Mouse (Mus musculus) heart, postnatal 10 days (tissue): ENCODE measurements around the gene Olfr1393. TPM values are rescaled to one million over a fixed set of nuclear protein-coding genes. Genes with fewer than 3 reads are reported as not detected.
"Not testable (repeated sequence)": the region's sequence is repeated elsewhere in the genome, so short reads cannot be mapped to it uniquely, and the experiment has no call there.

Experiments
- DNase-seq, 2 experiments: peaks; one replicate each; pipeline ENCODE4 v3.0.0; 2021
- intact Hi-C: fragments of 180-260 bp; cut with DNase I; formaldehyde crosslinking; loops from one replicate; pipeline ENCODE4 v1.15.1; 2025
- total RNA-seq, 2 experiments: library from RNA; stranded (reverse); gene quantifications; 2 replicates each; pipeline ENCODE4 v1.2.3; 2021

The Olfr1393 gene
- total RNA-seq, 2 experiments from 2014 or later = 0.17 to 0.35 TPM

- DNase-seq = no peak
- intact Hi-C loops = loop anchor here (2.0 to 5.0 kb wide), 3 partner anchors 133 to 397 kb away; no protein-coding TSS in a partner anchor
Measured at GRCm38 (mm10) chr11:49273834-49274519, 4.1 kb upstream of the Olfr1393 start.

- intact Hi-C loops, DNase-seq: not testable (repeated sequence)
Measured at GRCm38 (mm10) chr11:49284982-49285381, 6.9 kb downstream of the Olfr1393 start, which contains the start of gene Olfr1392. Olfr1392 (plus strand) TSS chr11:49285282.

GRCm38 (mm10) chr11:49287251-49287650 is 9.1 kb downstream of the Olfr1393 start:
- no peak for DNase-seq
- intact Hi-C loops = no loop called here

GRCm38 (mm10) chr11:49292777-49293176 is 14.7 kb downstream of the Olfr1393 start:
- intact Hi-C loops = no loop called here

GRCm38 (mm10) chr11:49304441-49304840 is 26.3 kb downstream of the Olfr1393 start, which contains the start of gene Olfr10:
Olfr10 (plus strand) TSS chr11:49304741.
- no peak for DNase-seq
- intact Hi-C loops = no loop called here

More at GRCm38 (mm10) chr11:49292777-49293176, 14.7 kb downstream of the Olfr1393 start:
- DNase-seq = no peak

- DNase-seq, intact Hi-C loops: not testable (repeated sequence)
Measured at GRCm38 (mm10) chr11:49308547-49308946, 30.4 kb downstream of the Olfr1393 start.

- intact Hi-C loops = no loop called here
- no peak for DNase-seq
Measured at GRCm38 (mm10) chr11:49322442-49322841, 44.3 kb downstream of the Olfr1393 start, which contains the start of gene Olfr1391. Olfr1391 (plus strand) TSS chr11:49322742.

GRCm38 (mm10) chr11:49326726-49327125 is 48.6 kb downstream of the Olfr1393 start:
- DNase-seq = no peak
- intact Hi-C loops = no loop called here

- no peak for DNase-seq
- intact Hi-C loops = no loop called here
Measured at GRCm38 (mm10) chr11:49329686-49330085, 51.6 kb downstream of the Olfr1393 start.

Other genes starting within 250 kb of the Olfr1393 start
- 1 to 10 TPM; 6.8 to 7.3 TPM for gene 9930111J21Rik2, start 227.1 kb upstream of the Olfr1393 start, total RNA-seq
- not detected for gene Tgtp2, start 214.1 kb upstream of the Olfr1393 start, total RNA-seq
- gene Ifi47, start 201.7 kb upstream of the Olfr1393 start, total RNA-seq = 1 to 10 TPM; 1.7 to 2.2 TPM
- gene Olfr1396, start 163.4 kb upstream of the Olfr1393 start, total RNA-seq = 1 to 10 TPM; 1.1 to 1.5 TPM
- not detected for gene Olfr1395, start 136.0 kb upstream of the Olfr1393 start, total RNA-seq
- gene Olfr1394, start 123.9 kb upstream of the Olfr1393 start, total RNA-seq = not detected
- 10 to 100 TPM; 59.3 to 60.3 TPM for gene Btnl9, start 91.1 kb upstream of the Olfr1393 start, total RNA-seq
- 10 to 100 TPM; 30.0 to 39.8 TPM for gene Zfp62, start 75.0 kb upstream of the Olfr1393 start, total RNA-seq
- 10 to 100 TPM; 84.4 to 86.9 TPM for gene Mgat1, start 34.1 kb upstream of the Olfr1393 start, total RNA-seq
- not detected for gene Olfr1392, start 7.0 kb downstream of the Olfr1393 start, total RNA-seq
- not detected for gene Olfr10, start 26.4 kb downstream of the Olfr1393 start, total RNA-seq
- not detected for gene Olfr1391, start 44.4 kb downstream of the Olfr1393 start, total RNA-seq
- not detected for gene Olfr1390, start 56.9 kb downstream of the Olfr1393 start, total RNA-seq
- not detected for gene Olfr1389, start 144.8 kb downstream of the Olfr1393 start, total RNA-seq
- gene Olfr1388, start 158.3 kb downstream of the Olfr1393 start, total RNA-seq = under 1 TPM; 0.10 to 0.14 TPM
- gene Olfr1387, start 177.0 kb downstream of the Olfr1393 start, total RNA-seq = not detected
- not detected for gene Olfr1386, start 186.7 kb downstream of the Olfr1393 start, total RNA-seq
- not detected for gene Olfr1385, start 210.8 kb downstream of the Olfr1393 start, total RNA-seq
- under 1 TPM in 1 of 2 experiments, not detected in 1; 0.42 TPM for gene Olfr1384, start 228.4 kb downstream of the Olfr1393 start, total RNA-seq
- under 1 TPM; 0.69 to 0.91 TPM for gene Olfr1383, start 241.3 kb downstream of the Olfr1393 start, total RNA-seq
- not detected for gene Olfr1382, start 249.9 kb downstream of the Olfr1393 start, total RNA-seq